Mouse (Mus musculus): ENCODE data around the gene Lrrc8c. TPM values are rescaled to one million over a fixed set of nuclear protein-coding genes. Genes with fewer than 3 reads are reported as not detected.

Lrrc8c gene
- total RNA-seq, 4 experiments from 2014 or later = 25.5 to 29.1 (median 26.6) TPM

DNA sequence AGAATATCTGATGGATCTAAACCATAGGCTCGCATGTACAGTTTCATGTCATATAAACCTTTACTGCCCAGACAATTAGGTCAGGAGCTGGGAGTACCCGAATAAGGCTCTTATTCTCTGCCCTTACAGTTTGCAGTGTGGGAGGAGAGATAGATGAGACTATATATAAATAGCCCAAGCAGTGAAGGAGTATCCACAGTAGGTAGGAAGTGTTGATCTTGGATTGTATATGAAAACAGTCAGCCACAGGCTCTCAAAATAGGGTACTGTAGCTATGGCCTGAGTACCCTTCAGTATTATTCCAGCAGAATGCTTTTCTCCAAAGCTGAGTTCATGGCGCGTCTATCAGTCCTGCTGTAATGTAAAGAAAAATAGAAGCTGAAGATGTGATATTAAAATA lies 27.9 kb downstream of the Lrrc8c start:
- no peak for DNase-seq (ENCODE audit: low spot score in 2 of 2)

GRCm38 (mm10) chr5:105551808-105552207 lies 32.6 kb downstream of the Lrrc8c start:
- no peak for DNase-seq (ENCODE audit: low spot score in 2 of 2)

- DNase-seq (ENCODE audit: low spot score in 2 of 2) = no peak
Measured at GRCm38 (mm10) chr5:105556291-105556690, 37.1 kb downstream of the Lrrc8c start.

DNA sequence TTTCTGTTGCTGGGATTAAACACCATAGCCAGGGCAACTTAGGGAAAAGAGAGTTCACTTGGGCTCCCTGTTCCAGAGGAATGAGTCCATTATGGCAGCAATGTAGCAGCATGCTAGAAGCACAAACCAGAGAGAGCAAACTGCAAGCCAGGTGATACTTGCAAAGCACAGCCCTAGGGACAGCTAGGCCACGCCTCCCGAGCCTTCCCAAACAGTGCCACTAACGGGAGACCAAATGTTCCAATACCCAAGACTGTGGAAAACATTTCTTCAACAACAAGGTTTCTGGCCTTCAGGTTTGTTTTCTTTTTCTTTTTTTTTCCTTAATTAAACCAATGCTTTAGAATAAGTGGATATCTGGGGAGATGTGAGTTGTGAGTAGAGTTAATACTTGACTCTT lies 38.2 kb downstream of the Lrrc8c start:
- DNase-seq (ENCODE audit: low spot score in 2 of 2) = no peak

DNA sequence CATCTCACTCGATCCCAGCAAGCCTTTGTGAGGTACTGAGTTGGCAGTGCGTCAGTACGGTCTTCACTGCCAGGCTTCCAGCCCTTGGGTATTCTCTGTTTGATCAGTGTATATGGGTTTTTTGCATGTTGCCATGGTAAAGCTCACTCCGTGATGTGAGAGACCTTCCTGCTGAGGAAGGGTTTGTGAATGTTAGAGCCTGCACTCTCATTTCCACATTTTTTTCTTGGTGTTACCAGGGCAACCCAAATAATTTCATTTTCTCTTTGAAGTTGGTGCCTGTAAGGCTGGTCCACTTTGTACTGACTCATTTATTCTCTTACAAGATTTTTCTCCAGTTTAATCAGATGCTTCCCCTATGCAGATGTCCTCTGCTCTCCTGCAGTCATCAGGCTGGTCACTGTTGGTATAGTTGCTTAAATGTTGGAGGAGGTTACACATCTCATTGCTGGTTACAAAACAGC lies 38.6 kb downstream of the Lrrc8c start:
- no peak for DNase-seq (ENCODE audit: low spot score in 2 of 2)

DNA sequence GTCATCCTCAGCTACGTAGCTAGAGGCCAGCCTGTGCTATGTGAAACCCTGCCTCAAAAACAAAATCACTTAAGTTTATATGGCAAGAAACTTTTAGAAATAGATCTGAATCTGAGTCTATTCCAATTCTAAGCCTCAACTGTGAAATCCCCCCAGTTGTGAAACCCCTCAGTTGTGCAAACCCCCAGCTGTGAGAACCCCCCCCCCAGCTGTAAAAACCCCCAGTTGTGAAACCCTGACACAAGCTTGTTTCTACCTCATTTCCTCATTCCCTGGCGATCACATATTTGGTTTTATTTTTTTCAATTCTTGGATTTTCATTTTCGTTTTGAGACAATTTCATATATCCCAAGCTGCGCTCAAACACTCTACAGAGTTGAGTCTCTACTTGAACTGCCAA lies 39.3 kb downstream of the Lrrc8c start:
- no peak for DNase-seq (ENCODE audit: low spot score in 2 of 2)

GRCm38 (mm10) chr5:105561926-105562325 lies 42.7 kb downstream of the Lrrc8c start:
- DNase-seq (ENCODE audit: low spot score in 2 of 2) = no peak

GRCm38 (mm10) chr5:105564761-105565160 lies 45.6 kb downstream of the Lrrc8c start:
- DNase-seq (ENCODE audit: low spot score in 2 of 2) = no peak

- no peak for DNase-seq (ENCODE audit: low spot score in 2 of 2)
Measured at GRCm38 (mm10) chr5:105565824-105566223, 46.6 kb downstream of the Lrrc8c start.

- no peak for DNase-seq (ENCODE audit: low spot score in 2 of 2)
Measured at GRCm38 (mm10) chr5:105566852-105567412, 47.7 kb downstream of the Lrrc8c start.

DNA sequence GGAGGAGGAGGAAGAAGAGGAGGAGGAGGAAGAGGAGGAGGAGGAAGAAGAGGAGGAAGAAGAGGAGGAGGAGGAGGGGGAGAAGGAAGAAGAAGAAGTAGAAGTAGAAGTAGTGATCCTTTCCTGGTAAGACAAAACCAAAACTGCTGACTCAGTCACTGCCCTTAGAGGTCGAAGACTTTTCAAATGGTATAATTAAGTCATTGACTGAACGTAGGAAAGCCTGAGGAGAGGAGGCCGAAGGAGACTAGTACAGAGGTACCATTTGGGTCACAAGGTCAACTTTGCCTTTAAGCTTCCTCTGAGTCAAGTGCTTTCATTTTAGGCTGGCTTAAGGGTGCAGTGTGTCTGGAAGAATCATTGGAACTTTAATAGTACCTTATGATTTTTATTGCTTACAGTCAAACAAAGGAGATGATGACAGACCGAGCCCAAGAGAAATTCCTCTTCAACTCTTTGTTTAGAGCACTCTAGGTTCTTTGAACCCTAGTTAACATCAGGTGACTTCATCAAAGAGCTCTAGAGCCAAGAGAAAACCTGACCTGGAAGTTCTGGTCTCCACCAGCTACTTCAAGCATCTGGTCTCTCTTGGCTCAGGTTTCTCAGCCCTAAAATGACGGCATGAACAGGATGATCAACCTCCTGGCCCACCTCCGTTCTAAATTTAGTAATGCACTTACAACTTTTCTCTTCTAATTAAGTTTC lies 49.0 kb downstream of the Lrrc8c start:
- no peak for DNase-seq (ENCODE audit: low spot score in 2 of 2)

- DNase-seq (ENCODE audit: low spot score in 2 of 2) = no peak
Measured at GRCm38 (mm10) chr5:105569168-105569567, 50.0 kb downstream of the Lrrc8c start.

DNA sequence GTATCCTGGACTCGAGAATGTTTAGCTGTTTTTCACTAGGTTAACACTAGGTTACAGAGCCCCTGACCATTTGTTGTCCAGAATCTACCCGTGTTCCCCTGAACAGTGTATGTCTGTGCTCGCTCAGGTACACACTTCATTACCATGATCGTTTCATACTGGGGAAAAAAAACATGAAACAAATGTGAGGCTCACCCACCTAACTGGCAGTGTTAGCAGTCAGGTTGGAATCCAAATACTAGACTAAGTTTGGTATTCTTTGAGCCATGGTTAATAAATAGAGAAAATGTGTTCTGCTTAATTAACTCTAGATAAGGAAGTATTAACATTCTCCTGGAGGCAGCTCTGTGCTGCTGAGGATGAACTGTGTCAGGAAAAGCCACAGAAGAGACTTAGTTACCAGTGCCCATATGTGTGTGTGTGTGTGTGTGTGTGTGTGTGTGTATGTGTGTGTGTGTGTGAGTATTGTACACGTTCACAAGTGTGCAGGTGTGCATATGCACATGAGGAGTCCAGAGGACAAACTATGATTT lies 53.0 kb downstream of the Lrrc8c start:
- DNase-seq (ENCODE audit: low spot score in 2 of 2) = no peak

- no peak for DNase-seq (ENCODE audit: low spot score in 2 of 2)
Measured at GRCm38 (mm10) chr5:105572876-105573275, 53.7 kb downstream of the Lrrc8c start.

- DNase-seq (ENCODE audit: low spot score in 2 of 2) = no peak
Measured at GRCm38 (mm10) chr5:105574835-105575234, 55.6 kb downstream of the Lrrc8c start.

DNA sequence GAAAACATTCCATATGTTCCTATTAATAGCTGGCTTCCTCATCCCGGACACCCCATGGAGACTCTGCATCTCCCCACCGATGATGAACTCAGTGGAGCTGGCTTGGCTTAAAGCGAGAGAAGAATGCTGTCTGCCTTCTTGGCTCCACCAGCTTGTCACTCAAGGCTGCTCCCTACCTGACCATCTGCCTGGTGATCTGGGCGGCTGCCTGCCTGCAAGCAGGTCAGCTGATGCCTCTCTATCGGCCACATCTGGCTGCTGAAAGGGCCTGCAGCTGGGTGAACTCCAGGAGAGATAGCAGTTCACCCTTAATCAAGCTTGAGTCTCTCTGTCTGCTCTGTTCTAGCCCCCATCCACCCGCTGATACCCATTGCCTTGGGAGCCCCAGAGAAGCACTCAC lies 56.7 kb downstream of the Lrrc8c start:
- DNase-seq (ENCODE audit: low spot score in 2 of 2) = no peak

GRCm38 (mm10) chr5:105580909-105581308 lies 61.7 kb downstream of the Lrrc8c start:
- no peak for DNase-seq (ENCODE audit: low spot score in 2 of 2)

DNA sequence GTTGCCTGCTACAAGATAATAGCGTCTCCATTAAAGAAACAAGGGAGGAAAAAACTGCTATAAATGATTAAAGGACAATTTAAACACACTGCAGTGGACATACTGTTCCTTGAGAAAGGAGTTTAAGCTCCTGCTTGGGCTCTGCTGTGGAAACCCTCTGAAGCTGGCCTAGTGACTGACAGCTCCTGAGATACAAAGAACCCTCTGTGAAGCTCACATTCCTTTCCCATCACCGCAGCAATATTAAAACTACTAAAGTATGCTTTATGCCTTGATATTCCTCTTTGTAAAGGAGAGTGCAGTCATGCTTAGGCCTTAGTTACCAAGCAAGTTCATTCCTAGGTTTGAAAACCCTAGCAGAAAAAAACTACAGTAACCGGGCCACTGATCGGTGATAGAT lies 66.7 kb downstream of the Lrrc8c start:
- no peak for DNase-seq (ENCODE audit: low spot score in 2 of 2)

GRCm38 (mm10) chr5:105586655-105587054 lies 67.5 kb downstream of the Lrrc8c start:
- DNase-seq (ENCODE audit: low spot score in 2 of 2) = no peak

- no peak for DNase-seq (ENCODE audit: low spot score in 2 of 2)
Measured at GRCm38 (mm10) chr5:105587471-105587870, 68.3 kb downstream of the Lrrc8c start.

- no peak for DNase-seq (ENCODE audit: low spot score in 2 of 2)
Measured at GRCm38 (mm10) chr5:105588683-105589082, 69.5 kb downstream of the Lrrc8c start.

DNA sequence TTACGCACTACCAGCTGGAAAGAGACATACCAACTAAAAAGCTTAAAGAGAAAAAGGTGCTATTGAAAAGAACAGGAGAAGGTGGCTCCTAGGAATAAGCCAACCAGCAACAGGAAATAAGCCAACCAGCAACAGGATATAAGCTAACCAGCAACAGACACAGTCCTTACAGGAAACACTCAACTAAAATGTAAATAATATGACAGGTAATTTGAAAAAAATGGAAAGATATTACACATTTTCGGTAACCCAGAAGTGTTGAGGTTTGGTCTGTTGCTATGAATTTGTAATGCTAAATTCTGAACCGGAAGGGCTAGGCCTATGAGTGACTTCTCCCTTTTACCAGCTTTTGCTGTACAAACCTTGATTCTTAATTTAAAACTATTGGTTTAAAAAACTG lies 69.9 kb downstream of the Lrrc8c start:
- DNase-seq (ENCODE audit: low spot score in 2 of 2) = no peak

GRCm38 (mm10) chr5:105592396-105592795 lies 73.2 kb downstream of the Lrrc8c start:
- DNase-seq (ENCODE audit: low spot score in 2 of 2) = no peak

All from left cerebral cortex, adult 8-10 months (tissue).